Mouse (Mus musculus): ENCODE measurements around the gene Tsen2. TPM values are rescaled to one million over a fixed set of nuclear protein-coding genes. Genes with fewer than 3 reads are reported as not detected.

Tsen2 gene
- polyA plus RNA-seq (2017; shearing (Covaris generic)) = 15.0 TPM

GRCm38 (mm10) chr6:115544442-115544970, at the start of gene Tsen2:
Tsen2 (plus strand) TSS chr6:115544664.

GRCm38 (mm10) chr6:115592458-115592857, 48.0 kb downstream of the Tsen2 start, which contains the start of gene Mkrn2os:
Mkrn2os (minus strand) TSS chr6:115592576.

GRCm38 (mm10) chr6:115601715-115602523, 57.5 kb downstream of the Tsen2 start, which contains the start of gene Mkrn2:
Mkrn2 (plus strand) TSS chr6:115601902.

Other genes with a start within 250 kb of the Tsen2 start
- gene Pparg, start 183.7 kb upstream of the Tsen2 start, polyA plus RNA-seq (2017; shearing (Covaris generic)) = 1.1 TPM
- 0.30 TPM for gene Mkrn2os, start 47.9 kb downstream of the Tsen2 start, polyA plus RNA-seq (2017; shearing (Covaris generic))
- gene Mkrn2, start 57.2 kb downstream of the Tsen2 start, polyA plus RNA-seq (2017; shearing (Covaris generic)) = 37.5 TPM
- gene Raf1, start 132.0 kb downstream of the Tsen2 start, polyA plus RNA-seq (2017; shearing (Covaris generic)) = 124 TPM
- gene Tmem40, start 217.7 kb downstream of the Tsen2 start, polyA plus RNA-seq (2017; shearing (Covaris generic)) = not detected
- 9.3 TPM for gene Cand2, start 229.9 kb downstream of the Tsen2 start, polyA plus RNA-seq (2017; shearing (Covaris generic))